Mouse (Mus musculus): ENCODE results near the gene Tbxas1.

DNA sequence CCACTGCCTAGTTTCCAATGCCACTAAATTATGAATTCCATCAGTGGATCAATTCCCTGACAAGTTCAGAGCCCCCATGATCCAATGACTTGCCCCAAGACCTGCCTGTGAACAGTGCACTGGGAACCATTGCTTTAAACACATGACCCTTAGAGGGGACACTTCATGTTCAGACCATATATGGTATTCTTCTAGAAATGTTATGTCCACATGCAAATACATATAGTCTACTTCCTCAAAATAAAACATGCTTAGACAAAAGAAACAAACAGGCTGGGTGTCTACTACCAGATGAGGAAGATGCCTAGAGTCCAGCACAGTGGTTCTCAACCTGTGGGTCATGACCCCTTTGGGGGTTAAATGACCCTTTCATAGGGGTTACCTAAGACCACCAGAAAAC is 201.3 kb downstream of the Tbxas1 start:
- TF ChIP-seq EP300 (IDR thresholded peaks at IDR 0.05; ENCODE audit: low read depth), result no peak
- TF ChIP-seq CTCF (IDR thresholded peaks at IDR 0.05; ENCODE audit: low read depth), result no peak

Data from liver, embryonic 14.5 days (tissue).